Mouse (Mus musculus) MEL (cell line): ENCODE measurements around the gene Lman1l. TPM values are rescaled to one million over a fixed set of nuclear protein-coding genes. Genes with fewer than 3 reads are reported as not detected.
A peak's percentile ranks its signal among the peaks of the same experiment; 100 is the strongest.

ENCODE experiments used
- DNase-seq: peaks from one replicate; pipeline ENCODE4 v3.0.0; 2011; ENCODE audit warnings: low read depth, low spot score
- H3K27ac ChIP-seq: 2 replicates; pipeline ENCODE4 v1.5.1; 2012; ENCODE audit warnings: low read depth, mild to moderate bottlenecking, control low read depth, low read length, moderate library complexity; ENCODE audit not compliant: control insufficient read depth
- H3K27me3 ChIP-seq, 2 experiments: fragments of 150-350 bp in 1 of 2; sonication (generic) in 1 of 2; 2 replicates each; pipeline ENCODE4 v1.6.1; 2012; ENCODE audit warnings: low read length in 2 of 2, mild to moderate bottlenecking in 2 of 2, improper control_type of control experiment in 1 of 2, moderate library complexity in 1 of 2; ENCODE audit not compliant: insufficient read depth in 2 of 2, control insufficient read depth in 1 of 2
- H3K36me3 ChIP-seq, 2 experiments: 2 replicates each; pipeline ENCODE4 v1.6.1; 2012 to 2014; ENCODE audit warnings: low read length in 2 of 2, improper control_type of control experiment in 1 of 2, inconsistent platforms in 1 of 2, mild to moderate bottlenecking in 1 of 2; ENCODE audit not compliant: insufficient read depth in 2 of 2, control insufficient read depth in 1 of 2
- H3K4me1 ChIP-seq, 2 experiments: fragments of 150-350 bp in 1 of 2; sonication (generic) in 1 of 2; 2 replicates each; pipeline ENCODE4 v1.6.1; 2012; ENCODE audit warnings: low read length in 2 of 2, improper control_type of control experiment in 1 of 2, mild to moderate bottlenecking in 1 of 2; ENCODE audit not compliant: insufficient read depth in 2 of 2, control insufficient read depth in 1 of 2
- H3K4me3 ChIP-seq, 2 experiments: fragments of 150-350 bp in 1 of 2; sonication (generic) in 1 of 2; 2 replicates each; pipeline ENCODE4 v1.5.1; 2012; ENCODE audit warnings: low read depth in 2 of 2, low read length in 2 of 2, mild to moderate bottlenecking in 2 of 2, moderate library complexity in 2 of 2, control low read depth in 1 of 2, improper control_type of control experiment in 1 of 2; ENCODE audit not compliant: control insufficient read depth in 1 of 2, insufficient read depth in 1 of 2
- H3K79me2 ChIP-seq: 2 replicates; pipeline ENCODE4 v1.6.1; 2012; ENCODE audit warnings: mild to moderate bottlenecking, low read length, moderate library complexity; ENCODE audit not compliant: control insufficient read depth, poor library complexity, insufficient read depth
- H3K9ac ChIP-seq: 2 replicates; pipeline ENCODE4 v1.6.1; 2012; ENCODE audit warnings: low read depth, mild to moderate bottlenecking, control low read depth, low read length, moderate library complexity; ENCODE audit not compliant: control insufficient read depth, poor library complexity, severe bottlenecking
- H3K9me3 ChIP-seq: fragments of 150-350 bp; sonication (generic); replicated peaks from 2 replicates; pipeline ENCODE4 v1.6.1; 2012; ENCODE audit warnings: mild to moderate bottlenecking, low read length, improper control_type of control experiment, moderate library complexity; ENCODE audit not compliant: insufficient read depth
- CHD1 ChIP-seq: IDR thresholded peaks from 2 replicates; pipeline ENCODE4 v1.6.1; 2012; ENCODE audit warnings: low read depth, mild to moderate bottlenecking, inconsistent platforms, low read length, improper control_type of control experiment
- CHD2 ChIP-seq: IDR thresholded peaks from 2 replicates; pipeline ENCODE4 v1.6.1; 2011; ENCODE audit warnings: low read length, improper control_type of control experiment
- E2F4 ChIP-seq: IDR thresholded peaks from 2 replicates; pipeline ENCODE4 v1.6.1; 2011; ENCODE audit warnings: low read depth, low read length, improper control_type of control experiment, borderline replicate concordance
- ELF1 ChIP-seq: IDR thresholded peaks from 2 replicates; pipeline ENCODE4 v1.6.1; 2014; ENCODE audit warnings: low read depth, mild to moderate bottlenecking, inconsistent platforms, low read length, improper control_type of control experiment, moderate library complexity
- EP300 ChIP-seq, 2 experiments: IDR thresholded peaks; 2 replicates each; pipeline ENCODE4 v1.6.1; 2011; ENCODE audit warnings: improper control_type of control experiment in 2 of 2, low read length in 2 of 2, low read depth in 1 of 2, mild to moderate bottlenecking in 1 of 2
- ETS1 ChIP-seq: IDR thresholded peaks from 2 replicates; pipeline ENCODE4 v1.6.1; 2012; ENCODE audit warnings: low read depth, mild to moderate bottlenecking, inconsistent platforms, low read length, improper control_type of control experiment, moderate library complexity
- GABPA ChIP-seq: IDR thresholded peaks from 2 replicates; pipeline ENCODE4 v1.6.1; 2012; ENCODE audit warnings: low read depth, mild to moderate bottlenecking, inconsistent platforms, low read length, improper control_type of control experiment, moderate library complexity
- HCFC1 ChIP-seq: IDR thresholded peaks from 2 replicates; pipeline ENCODE4 v1.6.1; 2012; ENCODE audit warnings: low read depth, mild to moderate bottlenecking, inconsistent platforms, low read length, improper control_type of control experiment, moderate library complexity
- JUND ChIP-seq: IDR thresholded peaks from 2 replicates; pipeline ENCODE4 v1.6.1; 2011; ENCODE audit warnings: low read depth, mild to moderate bottlenecking, improper control_type of control experiment, low read length
- KAT2A ChIP-seq: conservative IDR thresholded peaks from 2 replicates; pipeline ENCODE4 v1.6.1; 2012; ENCODE audit warnings: low read depth, low read length, improper control_type of control experiment, inconsistent platforms
- MAX ChIP-seq: IDR thresholded peaks from 2 replicates; pipeline ENCODE4 v1.6.1; 2011; ENCODE audit warnings: low read length, improper control_type of control experiment
- MAZ ChIP-seq: IDR thresholded peaks from 2 replicates; pipeline ENCODE4 v1.6.1; 2012; ENCODE audit warnings: low read depth, mild to moderate bottlenecking, inconsistent platforms, low read length, improper control_type of control experiment
- MEF2A ChIP-seq: IDR thresholded peaks from 2 replicates; pipeline ENCODE4 v1.6.1; 2014; ENCODE audit warnings: low read depth, mild to moderate bottlenecking, inconsistent platforms, low read length, improper control_type of control experiment; ENCODE audit not compliant: poor library complexity, insufficient replicate concordance, severe bottlenecking; ENCODE audit errors: extremely low read depth
- MXI1 ChIP-seq: IDR thresholded peaks from 2 replicates; pipeline ENCODE4 v1.6.1; 2011; ENCODE audit warnings: mild to moderate bottlenecking, low read depth, low read length, improper control_type of control experiment
- MYB ChIP-seq: IDR thresholded peaks from 2 replicates; pipeline ENCODE4 v1.6.1; 2011; ENCODE audit warnings: mild to moderate bottlenecking, low read depth, low read length, improper control_type of control experiment
- MYC ChIP-seq: IDR thresholded peaks from 2 replicates; pipeline ENCODE4 v1.6.1; 2011; ENCODE audit warnings: low read depth, mild to moderate bottlenecking, low read length, improper control_type of control experiment, moderate library complexity
- NELFE ChIP-seq: IDR thresholded peaks from 2 replicates; pipeline ENCODE4 v1.6.1; 2011; ENCODE audit warnings: low read depth, low read length, improper control_type of control experiment
- NRF1 ChIP-seq: IDR thresholded peaks from 2 replicates; pipeline ENCODE4 v1.6.1; 2014; ENCODE audit warnings: low read depth, mild to moderate bottlenecking, inconsistent platforms, low read length, improper control_type of control experiment, moderate library complexity; ENCODE audit not compliant: poor library complexity, insufficient read depth, severe bottlenecking
- POLR2AphosphoS2 ChIP-seq: IDR thresholded peaks from 2 replicates; pipeline ENCODE4 v1.6.1; 2011; ENCODE audit warnings: low read length, improper control_type of control experiment
- POLR2AphosphoS5 ChIP-seq: IDR thresholded peaks from 2 replicates; pipeline ENCODE4 v1.6.1; 2012; ENCODE audit warnings: low read depth, borderline replicate concordance, mild to moderate bottlenecking, inconsistent platforms, low read length, moderate library complexity, mixed read lengths
- RAD21 ChIP-seq: IDR thresholded peaks from 2 replicates; pipeline ENCODE4 v1.6.1; 2011; ENCODE audit warnings: mild to moderate bottlenecking, low read depth, low read length, improper control_type of control experiment
- SMC3 ChIP-seq: IDR thresholded peaks from 2 replicates; pipeline ENCODE4 v1.6.1; 2011; ENCODE audit warnings: low read depth, low read length, improper control_type of control experiment
- TAL1 ChIP-seq: IDR thresholded peaks from 2 replicates; pipeline ENCODE4 v1.6.1; 2012; ENCODE audit warnings: mild to moderate bottlenecking, inconsistent platforms, low read length, moderate library complexity, mixed read lengths
- TBP ChIP-seq: IDR thresholded peaks from 2 replicates; pipeline ENCODE4 v1.8.0; 2011; ENCODE audit warnings: low read depth, low read length, improper control_type of control experiment
- TCF12 ChIP-seq: IDR thresholded peaks from 2 replicates; pipeline ENCODE4 v1.6.1; 2014; ENCODE audit warnings: low read depth, mild to moderate bottlenecking, inconsistent platforms, low read length, improper control_type of control experiment, moderate library complexity
- ZC3H11A ChIP-seq: IDR thresholded peaks from 2 replicates; pipeline ENCODE4 v1.6.1; 2012; ENCODE audit warnings: low read depth, mild to moderate bottlenecking, inconsistent platforms, low read length, improper control_type of control experiment
- ZMIZ1 ChIP-seq: IDR thresholded peaks from 2 replicates; pipeline ENCODE4 v1.6.1; 2012; ENCODE audit warnings: low read depth, mild to moderate bottlenecking, inconsistent platforms, low read length, improper control_type of control experiment, moderate library complexity
- ZNF384 ChIP-seq: IDR thresholded peaks from 2 replicates; pipeline ENCODE4 v1.6.1; 2012; ENCODE audit warnings: low read depth, mild to moderate bottlenecking, inconsistent platforms, low read length, improper control_type of control experiment
- polyA plus RNA-seq, 2 experiments: library from polyadenylated mRNA; stranded (reverse) in 1 of 2; unstranded in 1 of 2; fragments of >175 nt in 1 of 2; fragments of >200 nt in 1 of 2; gene quantifications; 2 replicates each; pipeline versions ENCODE4 v1.2.1 to v1.2.4; 2012; ENCODE audit warnings: low replicate concordance in 2 of 2, low read depth in 1 of 2; ENCODE audit not compliant: insufficient read length in 2 of 2, insufficient read depth in 1 of 2, missing spikeins in 1 of 2
- total RNA-seq: library from RNA; depleted of rRNA; stranded (reverse); fragments of 300-350 nt; gene quantifications from 2 replicates; pipeline ENCODE4 v1.2.3, GENCODE M21; 2012

Lman1l gene
- total and polyA plus RNA-seq, 3 experiments: 0.08 to 0.11 TPM; not detected in 1

- DNase-seq: peak; percentile 75
- peaks cover 24% of the 10 kb centered on the region for H3K79me2 ChIP-seq
- peak overlapping the region; percentile 67 for H3K27ac ChIP-seq
- peak overlapping the region; percentile 97 to 99 for H3K4me3 ChIP-seq
- no peaks in the 10 kb centered on the region for H3K27me3 ChIP-seq
- H3K9ac ChIP-seq: peak overlapping the region; percentile 98
- H3K36me3 ChIP-seq: peaks cover 2 to 22% of the 10 kb centered on the region in 2 experiments
- peaks cover 2 to 28% of the 10 kb centered on the region in 2 experiments for H3K4me1 ChIP-seq
- H3K9me3 ChIP-seq: no peaks in the 10 kb centered on the region
- TF ChIP-seq ZNF384 (no peak), MYC (peak; percentile 45; the same call in 1 of the 2 replicates), POLR2AphosphoS5 (no peak), EP300 (IDR thresholded peaks at IDR 0.05; ENCODE audit: low read depth in 1 of 2, low read length in 2 of 2) (peak in 1 of 2 experiments; percentile 9; a peak in 1 of 4 replicates), GABPA (no peak), NRF1 (no peak), NELFE (no peak)
Observed at GRCm38 (mm10) chr9:57561711-57562099, 58.9 kb downstream of the Lman1l start.

GRCm38 (mm10) chr9:57560861-57561710 lies 59.5 kb downstream of the Lman1l start, which contains the start of gene Scamp2:
Gene Scamp2 (plus strand): TSS chr9:57560943.
- H3K27me3 ChIP-seq: no peaks in the 10 kb centered on the region
- TF ChIP-seq MAX (peak; percentile 20; the same call in 1 of the 2 replicates), E2F4 (0 out of 2 replicates have a peak, but pooled peaks have one; percentile 49), MXI1 (peak; percentile 72), POLR2AphosphoS2 (peak; percentile 89), NELFE (peak; percentile 91), MAZ (no peak), ZMIZ1 (peak; percentile 84; the same call in 1 of the 2 replicates), TCF12 (peak; percentile 10; the same call in 1 of the 2 replicates), CHD2 (no peak), ELF1 (peak; percentile 96), HCFC1 (peak; percentile 84), TAL1 (no peak), POLR2AphosphoS5 (no peak), MEF2A (no peak), ETS1 (0 out of 2 replicates have a peak, but pooled peaks have one; percentile 29), RAD21 (no peak), TBP (peak; percentile 60; the same call in 1 of the 2 replicates), SMC3 (no peak), ZC3H11A (no peak), MYB (0 out of 2 replicates have a peak, but pooled peaks have one; percentile 27), JUND (no peak), MYC (no peak; the same call in 1 of the 2 replicates), CHD1 (0 out of 2 replicates have a peak, but pooled peaks have one; percentile 34), KAT2A (peak; percentile 31; the same call in 1 of the 2 replicates), ZNF384 (no peak)

More at GRCm38 (mm10) chr9:57560861-57561710, 59.5 kb downstream of the Lman1l start, which contains the start of gene Scamp2:
- Histone ChIP-seq H3K27ac (peak within 1 kb of the TSS; percentile 89), H3K79me2 (peaks cover 24% of the 10 kb centered on the region), H3K4me3 (peak within 1 kb of the TSS; percentile 97 to 99), H3K4me1 (peaks cover 2 to 28% of the 10 kb centered on the region in 2 experiments), H3K9me3 (no peaks in the 10 kb centered on the region), H3K9ac (peak within 1 kb of the TSS; percentile 98), H3K36me3 (peaks cover 2 to 22% of the 10 kb centered on the region in 2 experiments)
- peak; percentile 97 for DNase-seq
